Mouse (Mus musculus) small intestine, adult 2 months (tissue): ENCODE measurements around the gene Rnf115. TPM values are rescaled to one million over a fixed set of nuclear protein-coding genes. Genes with fewer than 3 reads are reported as not detected.

Experiments used
- H3K27ac ChIP-seq: fragments of 200-500 bp; 2 replicates; pipeline ENCODE4 v1.5.1; 2012; ENCODE audit warnings: low read depth, low read length, control low read depth, inconsistent platforms; ENCODE audit not compliant: insufficient read depth
- H3K27me3 ChIP-seq: fragments of 200-500 bp; 2 replicates; pipeline ENCODE4 v1.6.1; 2012; ENCODE audit warnings: mild to moderate bottlenecking, moderate library complexity, low read length, inconsistent platforms; ENCODE audit not compliant: control insufficient read depth, insufficient read depth
- H3K36me3 ChIP-seq: fragments of 200-500 bp; 2 replicates; pipeline ENCODE4 v1.6.1; 2012; ENCODE audit warnings: mild to moderate bottlenecking, low read length, control low read depth, inconsistent platforms; ENCODE audit not compliant: control insufficient read depth, insufficient read depth
- H3K4me1 ChIP-seq: fragments of 200-500 bp; 2 replicates; pipeline ENCODE4 v1.6.1; 2012; ENCODE audit warnings: low read length, inconsistent platforms, mixed read lengths; ENCODE audit not compliant: control insufficient read depth, insufficient read depth, insufficient read length
- H3K4me3 ChIP-seq: fragments of 200-500 bp; 2 replicates; pipeline ENCODE4 v1.5.1; 2012; ENCODE audit warnings: low read depth, mild to moderate bottlenecking, control low read depth, inconsistent platforms, low read length, moderate library complexity
- CTCF ChIP-seq: fragments of 200-500 bp; IDR thresholded peaks from 2 replicates; pipeline ENCODE4 v1.5.1; 2012; ENCODE audit warnings: low read depth, mild to moderate bottlenecking, control low read depth, inconsistent platforms, low read length, moderate library complexity, mixed read lengths; ENCODE audit not compliant: insufficient replicate concordance, insufficient read length; ENCODE audit errors: extremely low read depth
- POLR2A ChIP-seq: fragments of 200-500 bp; IDR thresholded peaks from 2 replicates; pipeline ENCODE4 v1.6.1; 2012; ENCODE audit warnings: low read depth, mild to moderate bottlenecking, control low read depth, inconsistent platforms, low read length, moderate library complexity
- WGBS: fragments of 180-500 bp; shearing (Covaris S2); methylation state at CpG from one replicate; pipeline ENCODE4 v1.1.7; 2018; 5-methylcytosine and 5-hydroxymethylcytosine counted together
- polyA plus RNA-seq: library from polyadenylated mRNA; depleted of rRNA; stranded (reverse); fragments of >200 nt; gene quantifications from 2 replicates; pipeline ENCODE4 v1.2.3, GENCODE M21; 2012

Rnf115 gene
- polyA plus RNA-seq, 1 experiment = 17.7 TPM

GRCm38 (mm10) chr3:96744348-96744747, 16.9 kb downstream of the Rnf115 start:
- Histone ChIP-seq H3K4me3 (no peak overlapping the region), H3K36me3 (no peaks in the 10 kb centered on the region; the same call in 1 of the 2 replicates), H3K4me1 (peaks cover 3% of the 10 kb centered on the region; the same call in 1 of the 2 replicates), H3K27me3 (no peaks in the 10 kb centered on the region), H3K27ac (no peak overlapping the region)
- WGBS = 82% methylated on average over 3 of the region's 3 CpGs
- TF ChIP-seq CTCF (no peak), POLR2A (no peak)

GRCm38 (mm10) chr3:96746829-96747228, 19.4 kb downstream of the Rnf115 start:
- Histone ChIP-seq H3K36me3 (no peaks in the 10 kb centered on the region; the same call in 1 of the 2 replicates), H3K27me3 (no peaks in the 10 kb centered on the region), H3K27ac (no peak overlapping the region), H3K4me1 (no peaks in the 10 kb centered on the region), H3K4me3 (no peak overlapping the region)
- WGBS = 40% methylated on average over 1 of the region's 1 CpGs
- TF ChIP-seq CTCF = no peak
- TF ChIP-seq POLR2A = no peak

GRCm38 (mm10) chr3:96755935-96756334, 28.5 kb downstream of the Rnf115 start:
- Histone ChIP-seq H3K27ac (no peak overlapping the region), H3K4me3 (no peak overlapping the region), H3K4me1 (0 out of 2 replicates have a peak, but pooled peaks cover 1% of the 10 kb centered on the region), H3K27me3 (no peaks in the 10 kb centered on the region), H3K36me3 (peaks cover 12% of the 10 kb centered on the region)
- 48% methylated on average over 1 of the region's 1 CpGs for WGBS
- TF ChIP-seq POLR2A (no peak), CTCF (no peak)

GRCm38 (mm10) chr3:96757691-96758090, 30.2 kb downstream of the Rnf115 start:
- H3K27ac ChIP-seq = no peak overlapping the region
- peaks cover 14% of the 10 kb centered on the region for H3K36me3 ChIP-seq
- H3K4me3 ChIP-seq = no peak overlapping the region
- TF ChIP-seq POLR2A (no peak), CTCF (no peak)
- no peaks in the 10 kb centered on the region for H3K27me3 ChIP-seq
- H3K4me1 ChIP-seq = 0 out of 2 replicates have a peak, but pooled peaks cover 1% of the 10 kb centered on the region
- WGBS = 71% methylated on average over 7 of the region's 7 CpGs

GRCm38 (mm10) chr3:96759695-96760094, 32.2 kb downstream of the Rnf115 start:
- H3K27ac ChIP-seq = no peak overlapping the region
- H3K4me1 ChIP-seq = 0 out of 2 replicates have a peak, but pooled peaks cover 1% of the 10 kb centered on the region
- H3K27me3 ChIP-seq = no peaks in the 10 kb centered on the region
- no peak overlapping the region for H3K4me3 ChIP-seq
- 86% methylated on average over 4 of the region's 4 CpGs for WGBS
- TF ChIP-seq CTCF (no peak), POLR2A (no peak)
- H3K36me3 ChIP-seq = peaks cover 10% of the 10 kb centered on the region

- Histone ChIP-seq H3K4me3 (no peak overlapping the region), H3K36me3 (peaks cover 5% of the 10 kb centered on the region), H3K27me3 (no peaks in the 10 kb centered on the region), H3K27ac (no peak overlapping the region), H3K4me1 (no peaks in the 10 kb centered on the region; the same call in 1 of the 2 replicates)
- no peak for TF ChIP-seq POLR2A
- TF ChIP-seq CTCF = no peak
- WGBS = 19% methylated on average over 1 of the region's 1 CpGs
These were observed 37.1 kb downstream of the Rnf115 start for GRCm38 (mm10) chr3:96764528-96764927.

GRCm38 (mm10) chr3:96769971-96770370, 42.5 kb downstream of the Rnf115 start:
- Histone ChIP-seq H3K27ac (no peak overlapping the region), H3K4me3 (no peak overlapping the region), H3K36me3 (peaks cover 7% of the 10 kb centered on the region; the same call in 1 of the 2 replicates), H3K4me1 (no peaks in the 10 kb centered on the region; the same call in 1 of the 2 replicates), H3K27me3 (no peaks in the 10 kb centered on the region)
- TF ChIP-seq POLR2A = no peak
- TF ChIP-seq CTCF = no peak
- WGBS = 87% methylated on average over 5 of the region's 5 CpGs

- no peaks in the 10 kb centered on the region for H3K27me3 ChIP-seq
- no peak overlapping the region for H3K4me3 ChIP-seq
- H3K4me1 ChIP-seq = no peaks in the 10 kb centered on the region
- no peak overlapping the region for H3K27ac ChIP-seq
- TF ChIP-seq CTCF (no peak), POLR2A (no peak)
- WGBS = 48% methylated on average over 1 of the region's 1 CpGs
- H3K36me3 ChIP-seq = peaks cover 21% of the 10 kb centered on the region
These were observed 45.5 kb downstream of the Rnf115 start for GRCm38 (mm10) chr3:96772949-96773348.
